Mouse (Mus musculus) olfactory bulb, adult 2 months (tissue): ENCODE results near the gene Pou6f2.

Source experiments
- CTCF ChIP-seq: fragments of 200-500 bp; IDR thresholded peaks from 2 replicates; pipeline ENCODE4 v1.5.1; 2012; ENCODE audit warnings: low read depth, mild to moderate bottlenecking, low read length, moderate library complexity; ENCODE audit not compliant: insufficient read depth
- POLR2A ChIP-seq: fragments of 200-500 bp; IDR thresholded peaks from 2 replicates; pipeline ENCODE4 v1.6.1; 2012; ENCODE audit warnings: mild to moderate bottlenecking, low read depth, low read length, moderate library complexity; ENCODE audit not compliant: insufficient read depth

DNA sequence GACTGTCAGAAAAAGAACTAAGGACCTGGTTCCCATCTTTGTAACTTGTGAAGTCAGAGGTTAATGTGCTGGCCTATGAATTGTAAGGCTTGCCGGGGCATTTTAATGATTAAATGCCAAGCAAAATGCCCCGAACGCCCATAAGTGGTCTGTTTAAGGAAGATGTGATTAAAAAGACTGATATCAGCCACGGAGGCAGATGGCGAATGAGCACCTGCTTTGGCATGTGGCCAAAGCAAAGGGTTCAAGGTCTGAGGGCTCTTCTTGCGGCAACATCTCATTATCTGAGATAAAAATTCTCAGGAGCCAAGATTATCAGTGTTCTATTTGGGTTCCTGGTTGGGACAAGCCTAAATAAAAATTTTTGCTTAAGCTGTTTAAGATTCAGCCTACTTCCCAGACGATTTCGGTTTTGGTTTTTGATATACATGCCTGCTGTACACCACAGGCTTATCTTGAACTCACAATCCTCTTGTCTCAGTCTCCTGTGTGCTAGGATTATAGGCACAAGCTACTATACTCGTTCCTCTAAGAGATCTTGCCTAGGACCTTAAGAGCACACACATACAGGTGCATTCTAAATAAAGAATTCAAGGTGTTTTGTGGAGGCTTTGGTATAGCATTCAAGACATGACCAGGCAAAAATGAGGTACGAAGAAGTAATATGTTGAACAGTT is 315.9 kb downstream of the Pou6f2 start:
- TF ChIP-seq CTCF (no peak), POLR2A (no peak)
